Mouse (Mus musculus) inflammation-experienced regulatory T-cells (primary cell): ENCODE data around the gene Lpar1. TPM values are rescaled to one million over a fixed set of nuclear protein-coding genes. Genes with fewer than 3 reads are reported as not detected.

Experiments used
- polyA plus RNA-seq, 2 experiments: library from polyadenylated mRNA; unstranded; fragments of 100-300 nt; shearing (Covaris generic); gene quantifications; one replicate each; pipeline ENCODE4 v1.2.1; 2017

The Lpar1 gene
- polyA plus RNA-seq = under 1 TPM; 0.06 to 0.58 TPM

GRCm38 (mm10) chr4:58553631-58554358, at the start of gene Lpar1:
Gene Lpar1 (minus strand): TSS chr4:58553898.

Other genes starting within 250 kb of the Lpar1 start
- not detected for gene Olfr267, start 233.8 kb upstream of the Lpar1 start, polyA plus RNA-seq